Mouse (Mus musculus) brain, embryonic 14.5 days (tissue): ENCODE data around the gene Kcnn1.

Source experiments
- CTCF ChIP-seq: fragments of 200-500 bp; IDR thresholded peaks from 2 replicates; pipeline ENCODE4 v1.5.1; 2012; ENCODE audit warnings: inconsistent platforms, mild to moderate bottlenecking, moderate library complexity, borderline replicate concordance; ENCODE audit not compliant: insufficient read depth, insufficient read length; ENCODE audit errors: extremely low read depth
- POLR2A ChIP-seq: fragments of 200-500 bp; IDR thresholded peaks from 2 replicates; pipeline ENCODE4 v1.6.1; 2012; ENCODE audit warnings: mild to moderate bottlenecking, inconsistent platforms, borderline replicate concordance; ENCODE audit not compliant: poor library complexity, insufficient read depth, insufficient read length, severe bottlenecking; ENCODE audit errors: extremely low read depth

GRCm38 (mm10) chr8:70834071-70834470 is 29.0 kb downstream of the Kcnn1 start:
- no peak for TF ChIP-seq CTCF
- no peak for TF ChIP-seq POLR2A
